Mouse (Mus musculus): ENCODE results near the gene Muc4. TPM values are rescaled to one million over a fixed set of nuclear protein-coding genes. Genes with fewer than 3 reads are reported as not detected.

Gene Muc4
- total and polyA plus RNA-seq, 2 experiments = 0.02 to 0.18 TPM

DNA sequence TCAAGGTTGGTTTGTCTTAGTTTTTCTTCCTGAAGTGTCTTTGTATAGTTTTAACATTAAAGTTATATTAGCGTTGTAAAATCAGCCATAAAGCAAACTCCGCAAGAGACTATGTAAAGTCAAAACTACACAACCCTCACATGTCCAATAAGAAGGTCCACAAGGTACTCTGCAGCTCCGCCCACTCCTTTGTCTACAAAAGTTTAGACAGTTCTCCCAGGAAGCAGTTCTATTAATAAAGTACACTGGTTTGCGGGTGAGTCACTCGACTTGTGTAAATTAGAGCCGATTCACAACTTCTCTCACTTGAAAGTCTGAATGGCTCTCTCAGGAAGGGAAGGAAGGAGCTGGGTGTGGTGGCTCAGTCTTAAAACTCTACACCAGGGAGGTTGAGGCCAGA lies 10.2 kb downstream of the Muc4 start:
- H3K27me3 ChIP-seq (ENCODE audit: control insufficient read depth, insufficient read depth, low read length) = no peaks in the 10 kb centered on the region
- H3K4me3 ChIP-seq (ENCODE audit: insufficient read depth, low read depth, low read length) = no peak overlapping the region
- no peak for DNase-seq (ENCODE audit: extremely low read depth, low read depth, low spot score)
- H3K79me2 ChIP-seq (ENCODE audit: control insufficient read depth, insufficient read depth, low read length) = no peaks in the 10 kb centered on the region
- H3K9ac ChIP-seq (ENCODE audit: low read depth, low read length) = no peak overlapping the region
- H3K4me1 ChIP-seq (ENCODE audit: control insufficient read depth, insufficient read depth, low read length) = no peaks in the 10 kb centered on the region
- TF ChIP-seq CTCF (IDR thresholded peaks at IDR 0.05; ENCODE audit: low read depth, low read length) = no peak
- TF ChIP-seq POLR2A (IDR thresholded peaks at IDR 0.05; ENCODE audit: extremely low read depth, insufficient read depth, low read length) = no peak
- H3K27ac ChIP-seq (replicated peaks; ENCODE audit: insufficient read depth, low read depth, low read length) = no peak overlapping the region
- H3K36me3 ChIP-seq (ENCODE audit: control insufficient read depth, insufficient read depth, low read length) = no peaks in the 10 kb centered on the region
- WGBS = 68% methylated on average over 6 of the region's 6 CpGs

DNA sequence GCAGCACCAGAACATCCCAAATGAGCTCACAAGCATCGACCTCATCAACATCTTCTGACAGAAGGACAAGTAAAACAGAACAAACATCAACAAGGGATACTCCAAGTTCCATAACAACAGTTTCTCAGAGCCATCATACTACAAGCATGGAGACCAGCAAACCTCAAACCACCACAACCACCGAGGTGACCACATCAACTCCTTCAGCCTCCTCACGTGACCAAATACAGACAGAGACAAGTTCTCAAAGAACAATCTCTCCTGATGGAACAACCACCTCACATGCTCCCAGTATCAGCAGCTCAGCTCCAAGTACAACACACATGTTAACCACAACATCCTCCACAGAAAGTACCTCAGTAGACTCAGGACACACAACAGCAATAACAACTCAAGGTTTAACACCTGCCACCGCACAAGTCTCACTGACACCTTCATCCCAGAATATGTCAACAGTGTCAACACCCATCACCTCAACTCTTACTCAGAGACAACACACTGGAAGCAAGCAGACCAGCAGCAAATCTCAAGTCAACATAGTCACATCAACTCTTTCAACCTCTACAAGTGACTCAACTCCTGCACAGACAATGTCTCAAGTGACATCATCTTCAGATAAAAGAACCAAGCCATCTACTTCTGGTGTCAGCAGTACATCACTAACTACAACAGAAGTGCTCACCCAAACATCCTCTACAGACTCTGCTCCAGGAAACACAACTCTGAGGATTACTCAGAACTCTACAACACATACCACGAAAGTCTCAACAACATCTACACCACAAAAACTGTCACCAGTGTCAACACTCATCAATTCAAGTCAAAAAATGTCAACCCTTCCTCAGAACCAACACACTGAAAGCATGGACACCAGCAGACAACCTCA lies 14.8 kb downstream of the Muc4 start:
- H3K36me3 ChIP-seq (ENCODE audit: control insufficient read depth, insufficient read depth, low read length) = no peaks in the 10 kb centered on the region
- no peak overlapping the region for H3K27ac ChIP-seq (replicated peaks; ENCODE audit: insufficient read depth, low read depth, low read length)
- TF ChIP-seq POLR2A (IDR thresholded peaks at IDR 0.05; ENCODE audit: extremely low read depth, insufficient read depth, low read length) (no peak), CTCF (IDR thresholded peaks at IDR 0.05; ENCODE audit: low read depth, low read length) (no peak)
- 83% methylated on average over 5 of the region's 5 CpGs for WGBS
- H3K9ac ChIP-seq (ENCODE audit: low read depth, low read length) = no peak overlapping the region
- no peak for DNase-seq (ENCODE audit: extremely low read depth, low read depth, low spot score)
- no peak overlapping the region for H3K4me3 ChIP-seq (ENCODE audit: insufficient read depth, low read depth, low read length)
- H3K79me2 ChIP-seq (ENCODE audit: control insufficient read depth, insufficient read depth, low read length) = no peaks in the 10 kb centered on the region
- H3K4me1 ChIP-seq (ENCODE audit: control insufficient read depth, insufficient read depth, low read length) = no peaks in the 10 kb centered on the region
- H3K27me3 ChIP-seq (ENCODE audit: control insufficient read depth, insufficient read depth, low read length) = no peaks in the 10 kb centered on the region

DNA sequence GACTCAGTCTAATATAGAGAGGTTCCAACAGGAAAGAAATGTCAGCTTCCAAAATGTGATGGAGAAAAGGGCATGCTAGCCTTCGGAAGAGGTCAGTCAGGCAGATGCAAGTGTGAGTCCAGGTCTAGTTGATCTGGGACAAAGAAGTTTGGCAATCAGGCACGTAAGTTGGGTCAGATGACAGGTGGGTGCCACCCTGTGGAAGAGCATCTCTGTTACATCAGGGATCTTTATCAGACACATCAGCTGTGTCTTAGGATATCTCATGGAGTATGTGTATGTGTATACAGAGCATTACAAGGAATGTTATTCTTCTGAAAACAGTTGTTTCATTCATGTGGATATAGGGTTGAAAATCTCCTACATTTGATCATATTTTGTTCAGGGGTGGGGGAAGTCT lies 28.9 kb downstream of the Muc4 start:
- H3K79me2 ChIP-seq (ENCODE audit: control insufficient read depth, insufficient read depth, low read length) = no peaks in the 10 kb centered on the region
- WGBS = 46% methylated on average over 2 of the region's 2 CpGs
- peak; percentile 24 for DNase-seq (ENCODE audit: extremely low read depth, low read depth, low spot score)
- TF ChIP-seq POLR2A (IDR thresholded peaks at IDR 0.05; ENCODE audit: extremely low read depth, insufficient read depth, low read length) (no peak), CTCF (IDR thresholded peaks at IDR 0.05; ENCODE audit: low read depth, low read length) (no peak)
- no peak overlapping the region for H3K4me3 ChIP-seq (ENCODE audit: insufficient read depth, low read depth, low read length)
- H3K27ac ChIP-seq (replicated peaks; ENCODE audit: insufficient read depth, low read depth, low read length) = no peak overlapping the region
- no peak overlapping the region for H3K9ac ChIP-seq (ENCODE audit: low read depth, low read length)
- no peaks in the 10 kb centered on the region for H3K27me3 ChIP-seq (ENCODE audit: control insufficient read depth, insufficient read depth, low read length)
- H3K36me3 ChIP-seq (ENCODE audit: control insufficient read depth, insufficient read depth, low read length) = no peaks in the 10 kb centered on the region
- peaks cover 4% of the 10 kb centered on the region; the same call in 1 of the 2 replicates for H3K4me1 ChIP-seq (ENCODE audit: control insufficient read depth, insufficient read depth, low read length)

DNA sequence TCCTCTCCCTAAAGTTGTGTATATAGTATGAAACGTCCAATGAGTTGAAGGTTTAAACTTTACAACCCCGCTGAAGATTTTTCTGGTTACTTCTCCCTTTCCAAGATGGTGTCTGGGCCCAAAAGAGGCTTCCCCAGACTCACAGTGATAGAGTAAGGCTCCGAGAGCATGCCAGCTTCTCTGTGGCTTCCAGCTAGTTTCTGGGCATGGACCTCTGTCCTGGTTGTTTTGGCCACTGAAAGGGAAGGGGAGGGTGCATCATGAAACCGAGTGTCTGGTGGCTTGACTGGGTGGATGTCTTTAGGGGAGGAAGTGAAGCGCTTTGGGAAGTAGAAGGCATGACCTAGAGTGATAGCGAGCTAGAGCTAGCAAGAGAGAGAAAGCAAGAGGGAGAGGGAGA lies 29.3 kb downstream of the Muc4 start:
- 64% methylated on average over 6 of the region's 6 CpGs for WGBS
- peaks cover 4% of the 10 kb centered on the region; the same call in 1 of the 2 replicates for H3K4me1 ChIP-seq (ENCODE audit: control insufficient read depth, insufficient read depth, low read length)
- no peak overlapping the region for H3K4me3 ChIP-seq (ENCODE audit: insufficient read depth, low read depth, low read length)
- no peak overlapping the region for H3K9ac ChIP-seq (ENCODE audit: low read depth, low read length)
- no peak for DNase-seq (ENCODE audit: extremely low read depth, low read depth, low spot score)
- no peak overlapping the region for H3K27ac ChIP-seq (replicated peaks; ENCODE audit: insufficient read depth, low read depth, low read length)
- TF ChIP-seq POLR2A (IDR thresholded peaks at IDR 0.05; ENCODE audit: extremely low read depth, insufficient read depth, low read length) = no peak
- TF ChIP-seq CTCF (IDR thresholded peaks at IDR 0.05; ENCODE audit: low read depth, low read length) = no peak
- H3K36me3 ChIP-seq (ENCODE audit: control insufficient read depth, insufficient read depth, low read length) = no peaks in the 10 kb centered on the region
- H3K27me3 ChIP-seq (ENCODE audit: control insufficient read depth, insufficient read depth, low read length) = no peaks in the 10 kb centered on the region
- H3K79me2 ChIP-seq (ENCODE audit: control insufficient read depth, insufficient read depth, low read length) = no peaks in the 10 kb centered on the region

DNA sequence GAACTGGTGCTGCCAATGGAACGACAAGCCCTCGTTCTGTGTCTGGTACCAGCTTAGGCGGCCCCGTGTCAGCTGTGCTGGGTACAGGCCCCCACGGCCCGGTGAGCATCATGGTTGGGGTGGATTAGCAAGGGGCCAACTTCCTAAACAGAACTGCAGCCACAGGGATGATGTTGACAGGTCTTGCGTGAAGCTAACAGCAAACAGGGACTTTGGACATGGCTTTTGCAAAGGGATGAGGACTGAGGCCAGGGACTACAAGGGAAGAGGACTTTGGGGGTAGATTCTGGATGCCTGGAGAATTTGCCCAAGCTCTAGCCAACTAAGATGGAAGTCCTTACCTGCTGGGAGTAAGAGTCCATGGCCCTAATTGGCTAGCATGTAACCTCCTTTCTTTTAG lies 31.2 kb downstream of the Muc4 start:
- no peak overlapping the region for H3K4me3 ChIP-seq (ENCODE audit: insufficient read depth, low read depth, low read length)

DNA sequence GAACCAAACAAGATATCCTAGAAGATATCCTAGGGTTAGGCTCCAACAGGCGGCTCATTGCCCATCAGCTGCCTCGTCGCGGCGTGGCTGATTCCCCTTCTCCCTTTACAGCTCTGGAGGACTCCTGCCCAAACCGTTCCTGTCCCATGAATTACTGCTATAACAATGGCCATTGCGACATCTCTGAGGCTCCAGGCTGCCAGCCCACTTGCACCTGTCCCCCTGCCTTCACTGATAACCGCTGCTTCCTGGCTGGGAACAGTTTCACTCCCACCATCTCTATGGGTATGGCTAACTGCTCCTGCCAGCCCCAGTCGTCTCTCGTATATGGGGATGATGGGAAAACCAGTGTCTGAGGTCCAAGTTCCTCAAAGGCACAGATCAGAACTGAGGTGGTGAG lies 41.0 kb downstream of the Muc4 start:
- Histone ChIP-seq H3K27me3 (ENCODE audit: control insufficient read depth, insufficient read depth, low read length) (no peaks in the 10 kb centered on the region), H3K79me2 (ENCODE audit: control insufficient read depth, insufficient read depth, low read length) (no peaks in the 10 kb centered on the region), H3K4me1 (ENCODE audit: control insufficient read depth, insufficient read depth, low read length) (no peaks in the 10 kb centered on the region), H3K4me3 (ENCODE audit: insufficient read depth, low read depth, low read length) (no peak overlapping the region), H3K9ac (ENCODE audit: low read depth, low read length) (no peak overlapping the region), H3K36me3 (ENCODE audit: control insufficient read depth, insufficient read depth, low read length) (no peaks in the 10 kb centered on the region), H3K27ac (replicated peaks; ENCODE audit: insufficient read depth, low read depth, low read length) (no peak overlapping the region)
- 80% methylated on average over 10 of the region's 10 CpGs for WGBS
- TF ChIP-seq POLR2A (IDR thresholded peaks at IDR 0.05; ENCODE audit: extremely low read depth, insufficient read depth, low read length) = no peak
- no peak for TF ChIP-seq CTCF (IDR thresholded peaks at IDR 0.05; ENCODE audit: low read depth, low read length)
- DNase-seq (ENCODE audit: extremely low read depth, low read depth, low spot score) = no peak

More for the DNA sequence above, 31.2 kb downstream of the Muc4 start:
- 43% methylated on average over 7 of the region's 7 CpGs for whole genome bisulfite sequencing
- H3K27ac ChIP-seq (replicated peaks; ENCODE audit: insufficient read depth, low read depth, low read length) = no peak overlapping the region
- H3K9ac ChIP-seq (ENCODE audit: low read depth, low read length) = no peak overlapping the region
- no peaks in the 10 kb centered on the region for H3K36me3 ChIP-seq (ENCODE audit: control insufficient read depth, insufficient read depth, low read length)
- no peak for TF ChIP-seq POLR2A (IDR thresholded peaks at IDR 0.05; ENCODE audit: extremely low read depth, insufficient read depth, low read length)
- TF ChIP-seq CTCF (IDR thresholded peaks at IDR 0.05; ENCODE audit: low read depth, low read length) = no peak
- DNase-seq (ENCODE audit: extremely low read depth, low read depth, low spot score) = peak; percentile 53
- H3K27me3 ChIP-seq (ENCODE audit: control insufficient read depth, insufficient read depth, low read length) = no peaks in the 10 kb centered on the region
- H3K79me2 ChIP-seq (ENCODE audit: control insufficient read depth, insufficient read depth, low read length) = no peaks in the 10 kb centered on the region
- H3K4me1 ChIP-seq (ENCODE audit: control insufficient read depth, insufficient read depth, low read length) = 0 out of 2 replicates have a peak, but pooled peaks cover 4% of the 10 kb centered on the region
